Mouse (Mus musculus): ENCODE data around the gene Cby3. TPM values are rescaled to one million over a fixed set of nuclear protein-coding genes. Genes with fewer than 3 reads are reported as not detected.

Gene Cby3
- polyA plus RNA-seq, 1 experiment = not detected

DNA sequence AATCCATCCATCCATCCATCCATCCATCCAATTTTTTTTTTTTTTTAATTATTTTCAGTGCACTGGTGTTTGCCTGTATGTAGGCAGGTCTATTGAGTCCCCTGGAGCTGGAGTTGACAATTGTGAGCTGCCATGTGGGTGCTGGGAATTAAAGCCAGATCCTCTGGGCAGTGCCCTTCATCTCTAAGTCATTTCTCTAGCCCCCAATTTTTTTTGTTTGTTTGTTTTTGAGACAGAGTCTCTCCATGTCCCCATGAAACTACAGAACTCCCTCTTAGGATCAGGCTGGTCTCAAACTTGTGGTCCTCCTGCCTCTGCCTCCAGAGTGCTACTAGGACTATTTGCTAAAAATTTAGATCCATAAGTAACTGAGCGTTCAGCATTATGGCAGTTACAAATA is 17.6 kb downstream of the Cby3 start:
- no peaks in the 10 kb centered on the region for H3K36me3 ChIP-seq (ENCODE audit: control insufficient read depth)
- H3K4me1 ChIP-seq (ENCODE audit: control insufficient read depth) = peaks cover 34% of the 10 kb centered on the region
- no peak for TF ChIP-seq TAL1 (IDR thresholded peaks at IDR 0.05; ENCODE audit: low read length)
- no peak for TF ChIP-seq GATA1 (IDR thresholded peaks at IDR 0.05; ENCODE audit: low read length)
- no peaks in the 10 kb centered on the region for H3K27me3 ChIP-seq (ENCODE audit: control insufficient read depth)
- H3K4me3 ChIP-seq (replicated peaks) = no peak overlapping the region
- no peaks in the 10 kb centered on the region for H3K9me3 ChIP-seq (ENCODE audit: control insufficient read depth, low read length)

- H3K4me3 ChIP-seq (replicated peaks) = no peak overlapping the region
- peaks cover 37% of the 10 kb centered on the region for H3K4me1 ChIP-seq (ENCODE audit: control insufficient read depth)
- no peaks in the 10 kb centered on the region for H3K36me3 ChIP-seq (ENCODE audit: control insufficient read depth)
- H3K27me3 ChIP-seq (ENCODE audit: control insufficient read depth) = no peaks in the 10 kb centered on the region
- H3K9me3 ChIP-seq (ENCODE audit: control insufficient read depth, low read length) = no peaks in the 10 kb centered on the region
- TF ChIP-seq TAL1 (IDR thresholded peaks at IDR 0.05; ENCODE audit: low read length) (no peak), GATA1 (IDR thresholded peaks at IDR 0.05; ENCODE audit: low read length) (no peak)
These were observed 18.8 kb downstream of the Cby3 start for GRCm38 (mm10) chr11:50373086-50373485.

DNA sequence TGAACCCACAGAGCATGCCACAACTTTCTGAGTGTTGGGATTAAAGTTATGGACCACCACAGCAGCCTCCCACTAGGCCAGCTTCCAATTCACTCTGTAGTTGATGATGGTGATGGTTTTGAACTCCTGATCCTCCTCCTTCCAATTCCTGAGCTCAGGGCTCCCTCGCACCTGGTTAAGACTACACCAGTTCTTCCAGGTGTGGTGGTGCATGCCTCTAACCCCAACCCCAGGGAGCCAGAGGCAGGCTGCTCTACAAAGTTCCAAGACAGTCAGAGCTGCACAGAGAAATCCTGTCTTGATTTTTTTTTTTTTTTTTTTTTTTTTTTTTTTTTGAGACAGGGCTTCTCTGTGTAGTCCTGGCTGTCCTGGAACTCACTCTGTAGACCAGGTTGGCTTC is 19.4 kb downstream of the Cby3 start:
- peaks cover under 1% of the 10 kb centered on the region for H3K36me3 ChIP-seq (ENCODE audit: control insufficient read depth)
- TF ChIP-seq TAL1 (IDR thresholded peaks at IDR 0.05; ENCODE audit: low read length) (no peak), GATA1 (IDR thresholded peaks at IDR 0.05; ENCODE audit: low read length) (no peak)
- H3K4me3 ChIP-seq (replicated peaks) = no peak overlapping the region
- H3K4me1 ChIP-seq (ENCODE audit: control insufficient read depth) = peaks cover 38% of the 10 kb centered on the region
- H3K9me3 ChIP-seq (ENCODE audit: control insufficient read depth, low read length) = no peaks in the 10 kb centered on the region
- H3K27me3 ChIP-seq (ENCODE audit: control insufficient read depth) = no peaks in the 10 kb centered on the region

GRCm38 (mm10) chr11:50374286-50375015 is 20.2 kb downstream of the Cby3 start:
- TF ChIP-seq TAL1 (IDR thresholded peaks at IDR 0.05; ENCODE audit: low read length) = no peak
- TF ChIP-seq GATA1 (IDR thresholded peaks at IDR 0.05; ENCODE audit: low read length) = no peak
- H3K4me1 ChIP-seq (ENCODE audit: control insufficient read depth) = peaks cover 42% of the 10 kb centered on the region
- H3K36me3 ChIP-seq (ENCODE audit: control insufficient read depth) = peaks cover 9% of the 10 kb centered on the region

GRCm38 (mm10) chr11:50375421-50375820 is 21.2 kb downstream of the Cby3 start:
- H3K9me3 ChIP-seq (ENCODE audit: control insufficient read depth, low read length) = no peaks in the 10 kb centered on the region
- TF ChIP-seq TAL1 (IDR thresholded peaks at IDR 0.05; ENCODE audit: low read length) (no peak), GATA1 (IDR thresholded peaks at IDR 0.05; ENCODE audit: low read length) (no peak)

More at GRCm38 (mm10) chr11:50374286-50375015, 20.2 kb downstream of the Cby3 start:
- Histone ChIP-seq H3K27me3 (ENCODE audit: control insufficient read depth) (no peaks in the 10 kb centered on the region), H3K9me3 (ENCODE audit: control insufficient read depth, low read length) (no peaks in the 10 kb centered on the region), H3K4me3 (replicated peaks) (no peak overlapping the region)

GRCm38 (mm10) chr11:50376156-50376790 is 22.0 kb downstream of the Cby3 start:
- Histone ChIP-seq H3K4me3 (replicated peaks) (peak overlapping the region; percentile 97), H3K36me3 (ENCODE audit: control insufficient read depth) (peaks cover 27% of the 10 kb centered on the region), H3K27me3 (ENCODE audit: control insufficient read depth) (no peaks in the 10 kb centered on the region), H3K4me1 (ENCODE audit: control insufficient read depth) (peaks cover 41% of the 10 kb centered on the region), H3K9me3 (ENCODE audit: control insufficient read depth, low read length) (no peaks in the 10 kb centered on the region)
- TF ChIP-seq GATA1 (IDR thresholded peaks at IDR 0.05; ENCODE audit: low read length) = no peak
- no peak for TF ChIP-seq TAL1 (IDR thresholded peaks at IDR 0.05; ENCODE audit: low read length)

More at GRCm38 (mm10) chr11:50375421-50375820, 21.2 kb downstream of the Cby3 start:
- Histone ChIP-seq H3K4me1 (ENCODE audit: control insufficient read depth) (peaks cover 45% of the 10 kb centered on the region), H3K4me3 (replicated peaks) (no peak overlapping the region), H3K36me3 (ENCODE audit: control insufficient read depth) (peaks cover 19% of the 10 kb centered on the region), H3K27me3 (ENCODE audit: control insufficient read depth) (no peaks in the 10 kb centered on the region)

DNA sequence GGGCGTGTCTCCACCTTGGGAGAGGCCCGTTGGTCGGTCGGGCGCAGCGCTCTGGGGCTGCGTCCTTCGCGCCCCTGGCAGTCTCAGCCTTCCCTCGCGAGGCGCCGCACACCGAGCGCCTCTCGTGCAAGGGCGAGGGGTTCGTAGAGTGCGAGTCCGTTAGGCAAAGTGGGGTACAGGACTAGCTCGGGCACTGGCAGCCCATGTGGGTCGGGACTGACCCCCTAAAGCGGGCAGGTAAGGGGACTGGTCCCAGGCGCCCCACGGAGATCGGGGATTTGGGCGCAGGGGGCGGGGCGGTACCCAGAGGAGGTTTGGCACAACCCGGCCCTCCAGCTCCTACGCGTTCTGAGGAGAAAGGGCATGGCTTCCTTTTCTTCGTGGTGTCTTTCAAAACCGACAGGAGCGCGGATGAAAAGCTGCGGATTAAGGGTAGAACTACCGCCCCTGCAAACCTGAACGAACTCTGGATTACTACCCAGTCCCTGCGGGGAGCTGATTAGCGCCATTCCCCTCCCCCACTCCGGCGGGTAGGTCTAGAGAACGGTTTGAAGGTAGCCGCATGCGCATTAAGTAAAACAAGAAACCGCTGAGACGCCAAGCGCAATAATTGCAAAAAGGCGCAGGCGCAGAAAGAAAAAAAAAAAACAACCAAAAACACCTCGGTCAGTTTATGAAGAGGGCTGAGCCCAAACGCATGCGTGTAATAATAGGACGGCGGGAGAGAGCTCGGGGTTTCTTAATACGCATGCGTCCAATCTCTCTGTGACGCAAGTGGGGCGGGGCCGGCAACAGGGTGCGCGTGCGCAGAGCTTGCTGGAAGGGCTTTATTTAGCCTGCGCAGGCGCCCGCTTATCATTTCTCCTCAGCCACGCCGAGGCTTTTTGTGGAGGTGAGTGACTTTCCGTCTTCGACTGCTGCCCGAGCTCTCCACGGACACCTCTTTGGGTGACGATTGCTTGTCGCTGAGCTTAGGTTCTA is 22.9 kb downstream of the Cby3 start, which contains the start of gene Hnrnph1:
Gene Hnrnph1 (plus strand): TSS at position 80 of the 981 bp plus-strand sequence.
- Histone ChIP-seq H3K36me3 (ENCODE audit: control insufficient read depth) (peaks cover 37% of the 10 kb centered on the region), H3K4me3 (replicated peaks) (peak within 1 kb of the TSS; percentile 97), H3K9me3 (ENCODE audit: control insufficient read depth, low read length) (no peaks in the 10 kb centered on the region), H3K27me3 (ENCODE audit: control insufficient read depth) (no peaks in the 10 kb centered on the region), H3K4me1 (ENCODE audit: control insufficient read depth) (peaks cover 38% of the 10 kb centered on the region)
- TF ChIP-seq TAL1 (IDR thresholded peaks at IDR 0.05; ENCODE audit: low read length) = no peak
- TF ChIP-seq GATA1 (IDR thresholded peaks at IDR 0.05; ENCODE audit: low read length) = no peak

GRCm38 (mm10) chr11:50377892-50378684 is 23.8 kb downstream of the Cby3 start:
- Histone ChIP-seq H3K4me1 (ENCODE audit: control insufficient read depth) (peaks cover 41% of the 10 kb centered on the region), H3K9me3 (ENCODE audit: control insufficient read depth, low read length) (no peaks in the 10 kb centered on the region), H3K4me3 (replicated peaks) (peak overlapping the region; percentile 97), H3K27me3 (ENCODE audit: control insufficient read depth) (no peaks in the 10 kb centered on the region), H3K36me3 (ENCODE audit: control insufficient read depth) (peaks cover 45% of the 10 kb centered on the region)
- TF ChIP-seq GATA1 (IDR thresholded peaks at IDR 0.05; ENCODE audit: low read length) (no peak), TAL1 (IDR thresholded peaks at IDR 0.05; ENCODE audit: low read length) (no peak)

Measured in erythroblast, embryonic 14.5 days (primary cell).